Mouse (Mus musculus) T-cell, adult 2 months (primary cell): Measurements from ENCODE around the gene Smndc1.

ENCODE experiments used
- DNase-seq: peaks from one replicate; pipeline ENCODE4 v3.0.0; 2022; ENCODE audit warnings: low spot score

The Smndc1 gene

GRCm38 (mm10) chr19:53383336-53383735, 7.0 kb downstream of the Smndc1 start:
- DNase-seq = no peak

GRCm38 (mm10) chr19:53378421-53378820, 12.0 kb downstream of the Smndc1 start:
- DNase-seq = no peak

- no peak for DNase-seq
Observed at GRCm38 (mm10) chr19:53377652-53378051, 12.7 kb downstream of the Smndc1 start.

- no peak for DNase-seq
Observed at GRCm38 (mm10) chr19:53375816-53376215, 14.6 kb downstream of the Smndc1 start.

- DNase-seq = no peak
Observed at GRCm38 (mm10) chr19:53375299-53375698, 15.1 kb downstream of the Smndc1 start.

GRCm38 (mm10) chr19:53373570-53373969, 16.8 kb downstream of the Smndc1 start:
- no peak for DNase-seq

- DNase-seq = no peak
Observed at GRCm38 (mm10) chr19:53371666-53372065, 18.7 kb downstream of the Smndc1 start, which contains the start of gene Gm10197. Gene Gm10197 (minus strand): TSS chr19:53371766.

GRCm38 (mm10) chr19:53370233-53370632, 20.1 kb downstream of the Smndc1 start:
- no peak for DNase-seq

GRCm38 (mm10) chr19:53369469-53370043, 20.8 kb downstream of the Smndc1 start:
- DNase-seq = peak; percentile 62

- DNase-seq = no peak
Observed at GRCm38 (mm10) chr19:53366881-53367280, 23.5 kb downstream of the Smndc1 start.

GRCm38 (mm10) chr19:53366057-53366775, 24.2 kb downstream of the Smndc1 start:
- DNase-seq = no peak

GRCm38 (mm10) chr19:53364963-53365362, 25.4 kb downstream of the Smndc1 start:
- no peak for DNase-seq

- no peak for DNase-seq
Observed at GRCm38 (mm10) chr19:53364551-53364950, 25.8 kb downstream of the Smndc1 start.

- DNase-seq = peak; percentile 41
Observed at GRCm38 (mm10) chr19:53362967-53363366, 27.4 kb downstream of the Smndc1 start.

- no peak for DNase-seq
Observed at GRCm38 (mm10) chr19:53360265-53360958, 30.0 kb downstream of the Smndc1 start.

GRCm38 (mm10) chr19:53359160-53360033, 31.0 kb downstream of the Smndc1 start:
- DNase-seq = no peak

GRCm38 (mm10) chr19:53355065-53355464, 35.3 kb downstream of the Smndc1 start:
- DNase-seq = no peak

GRCm38 (mm10) chr19:53354271-53355000, 35.9 kb downstream of the Smndc1 start:
- DNase-seq = no peak

GRCm38 (mm10) chr19:53353864-53354263, 36.5 kb downstream of the Smndc1 start:
- DNase-seq = no peak

GRCm38 (mm10) chr19:53345766-53346165, 44.6 kb downstream of the Smndc1 start:
- no peak for DNase-seq

GRCm38 (mm10) chr19:53344062-53344461, 46.3 kb downstream of the Smndc1 start:
- DNase-seq = no peak
